Mouse (Mus musculus) c-Kit-positive CD71-positive TER-119-negative erythroid progenitor cells, embryonic 14.5 days (primary cell): ENCODE measurements around the gene Zp2.

Experiments used
- DNase-seq: peaks from one replicate; pipeline ENCODE4 v3.0.0-alpha.2; 2013; ENCODE audit warnings: low read depth

Zp2 gene

GRCm38 (mm10) chr7:120142743-120143142 lies 2.3 kb downstream of the Zp2 start:
- DNase-seq, result no peak

GRCm38 (mm10) chr7:120128951-120129350 lies 16.1 kb downstream of the Zp2 start:
- DNase-seq, result no peak

- no peak for DNase-seq
These were observed 17.4 kb downstream of the Zp2 start for GRCm38 (mm10) chr7:120127686-120128059.

GRCm38 (mm10) chr7:120126976-120127685 lies 18.0 kb downstream of the Zp2 start:
- no peak for DNase-seq

- DNase-seq, result no peak
These were observed 20.2 kb downstream of the Zp2 start for GRCm38 (mm10) chr7:120124844-120125243.

GRCm38 (mm10) chr7:120123776-120124175 lies 21.3 kb downstream of the Zp2 start:
- no peak for DNase-seq

GRCm38 (mm10) chr7:120117529-120117928 lies 27.6 kb downstream of the Zp2 start:
- DNase-seq, result no peak

GRCm38 (mm10) chr7:120116976-120117375 lies 28.1 kb downstream of the Zp2 start:
- no peak for DNase-seq

GRCm38 (mm10) chr7:120109676-120110075 lies 35.4 kb downstream of the Zp2 start:
- DNase-seq, result no peak

GRCm38 (mm10) chr7:120106356-120106755 lies 38.7 kb downstream of the Zp2 start:
- DNase-seq, result no peak

- DNase-seq, result no peak
These were observed 40.1 kb downstream of the Zp2 start for GRCm38 (mm10) chr7:120104975-120105374.

GRCm38 (mm10) chr7:120103019-120103567 lies 42.0 kb downstream of the Zp2 start:
- no peak for DNase-seq

GRCm38 (mm10) chr7:120102164-120102972 lies 42.7 kb downstream of the Zp2 start, which contains the start of gene Tmem159:
Gene Tmem159 (plus strand): TSS chr7:120102353.
- peak; percentile 42 for DNase-seq

GRCm38 (mm10) chr7:120098403-120098802 lies 46.7 kb downstream of the Zp2 start:
- peak; percentile 55 for DNase-seq

- DNase-seq, result peak; percentile 21
These were observed 47.2 kb downstream of the Zp2 start for GRCm38 (mm10) chr7:120097845-120098244.

GRCm38 (mm10) chr7:120095180-120095579 lies 49.9 kb downstream of the Zp2 start, which contains the start of gene Dnah3:
Gene Dnah3 (minus strand): TSS chr7:120095280.
- DNase-seq, result no peak

GRCm38 (mm10) chr7:120094216-120094615 lies 50.9 kb downstream of the Zp2 start:
- DNase-seq, result no peak

- no peak for DNase-seq
These were observed 52.1 kb downstream of the Zp2 start for GRCm38 (mm10) chr7:120093033-120093432.

GRCm38 (mm10) chr7:120080177-120080576 lies 64.9 kb downstream of the Zp2 start:
- DNase-seq, result no peak
